18 mouse cellular contexts compared by ENCODE assay signal in the genomic region with DNA sequence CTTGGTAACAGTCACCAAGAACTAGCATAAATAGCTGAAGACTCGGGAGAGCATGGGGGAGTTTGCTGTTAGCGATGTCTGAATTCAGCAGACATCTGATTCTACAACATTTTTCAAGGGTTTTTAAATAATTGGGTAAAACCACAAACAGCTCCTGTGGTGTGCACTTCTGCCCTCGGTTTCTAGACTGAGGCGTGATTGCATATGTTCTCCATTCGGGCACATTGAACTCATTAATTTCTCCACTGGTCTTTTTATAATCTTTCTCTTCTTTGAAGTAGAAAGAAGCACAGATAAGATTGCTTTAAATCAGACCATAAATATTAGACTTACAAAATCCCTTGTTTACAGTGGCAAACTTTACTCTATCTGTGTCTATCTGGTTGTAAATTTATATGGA.
"Had no signal": no experiment of that assay in that cellular context is flagged by ENCODE, and none has a peak within 500 bp of the region (broad histone marks: within the 10 kb centered on the region; RNA-seq: fewer than 3 reads in every experiment).

No protein-coding gene starts in this region.

- DNase-seq: kidney, adult 11 months; kidney, adult 8-10 months; kidney, postnatal 10 days; kidney, postnatal 36 days; liver, embryonic 13.5 days; lung, adult 2 months; lung, postnatal 14 days; retina, postnatal 1 day; right cerebral cortex, postnatal 25 days; thymus, adult 2 months; thymus, postnatal 14 days; thymus, postnatal 4 days had no signal

- ATAC-seq: midbrain, embryonic 15.5 days had no signal

- H3K27ac ChIP-seq: kidney, embryonic 15.5 days; liver, embryonic 13.5 days; macrophage; midbrain, embryonic 12.5 days; midbrain, embryonic 15.5 days; neural tube, embryonic 12.5 days; neural tube, embryonic 15.5 days had no signal

- H3K4me2 ChIP-seq: kidney, embryonic 15.5 days; liver, embryonic 13.5 days; midbrain, embryonic 12.5 days; midbrain, embryonic 15.5 days; neural tube, embryonic 12.5 days; neural tube, embryonic 15.5 days had no signal

- H3K9me3 ChIP-seq: kidney, embryonic 15.5 days; liver, embryonic 13.5 days; midbrain, embryonic 12.5 days; midbrain, embryonic 15.5 days; neural tube, embryonic 12.5 days; neural tube, embryonic 15.5 days had no signal

- H3K27me3 ChIP-seq: kidney, embryonic 15.5 days; liver, embryonic 13.5 days; midbrain, embryonic 12.5 days; midbrain, embryonic 15.5 days; neural tube, embryonic 12.5 days; neural tube, embryonic 15.5 days had no signal

- H3K4me1 ChIP-seq: kidney, embryonic 15.5 days; liver, embryonic 13.5 days; midbrain, embryonic 12.5 days; midbrain, embryonic 15.5 days; neural tube, embryonic 12.5 days; neural tube, embryonic 15.5 days had no signal

- H3K4me3 ChIP-seq: kidney, embryonic 15.5 days; liver, embryonic 13.5 days; midbrain, embryonic 12.5 days; midbrain, embryonic 15.5 days; neural tube, embryonic 12.5 days; neural tube, embryonic 15.5 days had no signal

- H3K36me3 ChIP-seq: kidney, embryonic 15.5 days; liver, embryonic 13.5 days; midbrain, embryonic 12.5 days; midbrain, embryonic 15.5 days; neural tube, embryonic 12.5 days; neural tube, embryonic 15.5 days had no signal

- H3K9ac ChIP-seq: kidney, embryonic 15.5 days; liver, embryonic 13.5 days; midbrain, embryonic 12.5 days; midbrain, embryonic 15.5 days; neural tube, embryonic 12.5 days; neural tube, embryonic 15.5 days had no signal
